In genomic region chr4:101496534-101497237, GRCm38 (mm10) we compare ENCODE assay signal across 9 mouse cellular contexts. TPM values are rescaled to one million over a fixed set of nuclear protein-coding genes. Genes with fewer than 3 reads are reported as not detected.
DNase-seq lines count a peak whose midpoint lies in the region; ATAC-seq and TF ChIP-seq lines count a peak whose summit lies in the region.
"Had no signal": no experiment of that assay in that cellular context is flagged by ENCODE, and none has a peak within 500 bp of the region (broad histone marks: within the 10 kb centered on the region; RNA-seq: fewer than 3 reads in every experiment).

Gene Dnajc6, plus strand, starts transcription at chr4:101496648.

- DNase-seq in right cerebral cortex, postnatal 25 days, result peak; percentile 49
- DNase-seq in right cerebral cortex, postnatal 36 days (ENCODE audit: low spot score in 2 of 2), result no peak
- DNase-seq in cerebellum, adult 18-20 months, result peak; percentile 51 to 70
- DNase-seq in gastrocnemius, postnatal 25 days, result peak; percentile 12
- DNase-seq in frontal cortex, postnatal 25 days (ENCODE audit: low spot score in 2 of 2), result no peak

- TF ChIP-seq POLR2A in small intestine, adult 2 months (IDR thresholded peaks at IDR 0.05; ENCODE audit: low read depth, low read length), result no peak

- peaks cover 39% of the 10 kb centered on the region for H3K27me3 ChIP-seq in kidney, embryonic 16.5 days (ENCODE audit: insufficient read depth, low read length)
- peaks cover 40% of the 10 kb centered on the region for H3K27me3 ChIP-seq in liver, embryonic 16.5 days (ENCODE audit: control insufficient read depth, insufficient read depth, low read depth, low read length)
- H3K27me3 ChIP-seq in small intestine, adult 2 months (ENCODE audit: control insufficient read depth, insufficient read depth, low read length), result peaks cover 21% of the 10 kb centered on the region

- H3K4me3 ChIP-seq in kidney, embryonic 16.5 days (ENCODE audit: low read length), result peak within 1 kb of the TSS; percentile 65
- peak within 1 kb of the TSS; percentile 46 for H3K4me3 ChIP-seq in liver, embryonic 16.5 days (ENCODE audit: low read depth, low read length)
- peak within 1 kb of the TSS; percentile 44 for H3K4me3 ChIP-seq in small intestine, adult 2 months (ENCODE audit: low read depth, low read length)
- H3K4me3 ChIP-seq: erythroblast, embryonic 14.5 days had no signal

- no peak within 1 kb of the TSS for H3K27ac ChIP-seq in kidney, embryonic 16.5 days (ENCODE audit: low read length)
- H3K27ac ChIP-seq in liver, embryonic 16.5 days (ENCODE audit: low read length), result no peak within 1 kb of the TSS
- no peak within 1 kb of the TSS for H3K27ac ChIP-seq in small intestine, adult 2 months (ENCODE audit: insufficient read depth, low read depth, low read length)

- H3K9me3 ChIP-seq in kidney, embryonic 16.5 days (ENCODE audit: low read length), result no peaks in the 10 kb centered on the region
- H3K9me3 ChIP-seq in liver, embryonic 16.5 days (replicated peaks; ENCODE audit: control insufficient read depth, low read length), result no peaks in the 10 kb centered on the region

- H3K4me1 ChIP-seq in kidney, embryonic 16.5 days (ENCODE audit: insufficient read depth, low read length), result peaks cover 15% of the 10 kb centered on the region; the same call in 1 of the 2 replicates
- no peaks in the 10 kb centered on the region for H3K4me1 ChIP-seq in liver, embryonic 16.5 days (ENCODE audit: control insufficient read depth, low read depth, low read length)
- H3K4me1 ChIP-seq in small intestine, adult 2 months (ENCODE audit: control insufficient read depth, insufficient read depth, insufficient read length, low read length), result peaks cover 3% of the 10 kb centered on the region; the same call in 1 of the 2 replicates

- H3K36me3 ChIP-seq in kidney, embryonic 16.5 days (ENCODE audit: insufficient read depth, low read length), result no peaks in the 10 kb centered on the region
- no peaks in the 10 kb centered on the region for H3K36me3 ChIP-seq in liver, embryonic 16.5 days (ENCODE audit: control insufficient read depth, insufficient read depth)
- H3K36me3 ChIP-seq in small intestine, adult 2 months (ENCODE audit: control insufficient read depth, insufficient read depth, low read length), result no peaks in the 10 kb centered on the region

- peak within 1 kb of the TSS; percentile 61 for H3K9ac ChIP-seq in kidney, embryonic 16.5 days (replicated peaks; ENCODE audit: low read length)
- no peak within 1 kb of the TSS for H3K9ac ChIP-seq in liver, embryonic 16.5 days (ENCODE audit: low read depth, low read length)

- WGBS in kidney, embryonic 16.5 days, result under 1% methylated on average over 57 of the region's 57 CpGs
- WGBS in liver, embryonic 16.5 days (ENCODE audit: insufficient replicate concordance), result under 1% methylated on average over 50 of the region's 57 CpGs
- 2% methylated on average over 57 of the region's 57 CpGs for WGBS in small intestine, adult 2 months

- ATAC-seq in kidney, embryonic 16.5 days (ENCODE audit: low FRiP score, low TSS enrichment), result peak; percentile 70
- ATAC-seq in liver, embryonic 16.5 days (ENCODE audit: low read depth), result no peak

- peak within 1 kb of the TSS; percentile 98 for H3K4me2 ChIP-seq in kidney, embryonic 16.5 days (replicated peaks; ENCODE audit: low read depth, low read length)
- H3K4me2 ChIP-seq in liver, embryonic 16.5 days (ENCODE audit: low read depth, low read length), result peak within 1 kb of the TSS; percentile 65

- TF ChIP-seq CTCF in small intestine, adult 2 months (IDR thresholded peaks at IDR 0.05; ENCODE audit: extremely low read depth, insufficient read length, insufficient replicate concordance, low read depth, low read length), result no peak

RNA-seq across cellular contexts. Expression of gene Dnajc6, which starts in this region (rescaled TPM):
- total RNA-seq in gastrocnemius, postnatal 25 days (2021), result under 1 TPM; 0.20 to 0.29 TPM
- 1.8 and 2.2 TPM in 2 replicates for polyA plus RNA-seq in kidney, embryonic 16.5 days (2015; fragmentation: Nextera tagmentation; extraction: Ambion mirVana)
- polyA plus RNA-seq in liver, embryonic 16.5 days (2015; fragmentation: Nextera tagmentation; extraction: Ambion mirVana), result 0.13 and 0.26 TPM in 2 replicates
- 0.44 and 0.58 TPM in 2 replicates for polyA plus RNA-seq in small intestine, adult 2 months (2012; rRNA removed)
- polyA plus RNA-seq: erythroblast, embryonic 14.5 days had no signal

Comparison
In these comparisons a context has a peak if more than half of its experiments do, and no peak if none do; other contexts are left out.
1. DNase-seq: peak in right cerebral cortex, postnatal 25 days (single experiment) and cerebellum, adult 18-20 months (2 of 2); none in right cerebral cortex, postnatal 36 days (0 of 2) and frontal cortex, postnatal 25 days (0 of 2).
2. Peak in DNase-seq in gastrocnemius, postnatal 25 days; RNA of the gene not detected or under 1 TPM.
3. Peak in every context shown above with its lines, with median percentiles within 50 percentile points of each other: H3K4me3 ChIP-seq.